Mouse (Mus musculus): ENCODE data around the gene Osbpl10. TPM values are rescaled to one million over a fixed set of nuclear protein-coding genes. Genes with fewer than 3 reads are reported as not detected.

The Osbpl10 gene
- polyA plus RNA-seq, 1 experiment: not detected

DNA sequence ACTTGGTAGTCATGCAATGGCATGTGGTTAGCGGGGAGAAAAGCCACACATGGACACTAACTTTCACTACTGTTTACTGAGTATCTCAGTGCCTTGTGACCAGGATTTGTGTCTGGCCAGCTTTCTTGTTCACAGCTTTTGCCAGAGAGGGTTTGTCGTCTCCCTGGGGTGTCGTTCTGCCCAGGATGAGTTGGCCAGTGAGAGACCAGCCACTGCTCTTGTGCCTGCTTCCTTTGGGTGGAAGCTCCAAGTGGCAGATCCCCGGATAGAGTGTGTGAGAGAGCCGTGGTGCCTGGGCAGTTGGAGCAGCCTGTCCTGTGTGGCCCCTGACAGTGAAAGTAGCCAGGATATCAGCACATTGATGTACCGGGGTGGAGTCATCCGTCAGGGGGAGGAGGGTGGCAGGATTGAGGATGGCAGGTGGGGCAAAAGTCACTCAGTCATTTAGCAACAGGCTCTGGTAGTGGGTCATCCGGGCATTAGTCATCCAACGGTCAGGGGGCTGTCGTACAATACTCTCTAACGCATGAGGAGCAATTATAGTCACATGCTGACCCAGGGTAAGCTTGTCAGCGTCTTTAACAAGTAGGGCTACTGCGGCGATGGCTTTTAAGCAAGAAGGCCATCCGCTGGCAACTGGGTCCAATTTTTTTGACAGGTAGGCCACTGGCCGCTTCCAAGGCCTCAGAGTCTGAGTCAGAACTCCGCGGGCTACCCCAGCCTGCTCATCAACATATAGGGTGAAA is 170.8 kb downstream of the Osbpl10 start:
- TF ChIP-seq GATA1 (IDR thresholded peaks at IDR 0.05; ENCODE audit: low read length): no peak
- TF ChIP-seq TAL1 (IDR thresholded peaks at IDR 0.05; ENCODE audit: low read length): no peak
- Histone ChIP-seq H3K4me3 (replicated peaks) (no peak overlapping the region), H3K9me3 (ENCODE audit: control insufficient read depth, low read length) (peaks cover 19% of the 10 kb centered on the region)

DNA sequence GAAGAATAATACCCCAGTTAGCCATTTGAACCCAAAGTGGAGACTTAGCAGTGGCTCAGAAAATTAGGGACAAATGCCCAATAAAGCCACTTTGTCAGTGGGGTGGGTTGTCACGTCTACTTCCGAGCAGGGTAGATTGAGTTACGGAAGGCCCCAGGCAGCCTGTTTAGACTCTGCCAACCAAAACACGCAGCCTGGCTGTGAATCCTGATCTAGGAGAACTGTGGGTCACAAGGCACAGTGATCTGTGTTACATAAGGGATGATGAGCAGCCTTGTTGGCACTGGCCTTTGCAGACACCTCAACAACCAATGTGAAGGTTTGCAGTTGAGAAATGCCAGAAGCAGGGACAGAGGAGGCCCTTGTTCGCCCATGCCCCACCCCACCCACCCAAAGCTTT is 183.2 kb downstream of the Osbpl10 start:
- no peaks in the 10 kb centered on the region for H3K9me3 ChIP-seq (ENCODE audit: control insufficient read depth, low read length)
- no peaks in the 10 kb centered on the region for H3K27me3 ChIP-seq (ENCODE audit: control insufficient read depth)
- H3K36me3 ChIP-seq (ENCODE audit: control insufficient read depth): no peaks in the 10 kb centered on the region
- no peak overlapping the region for H3K4me3 ChIP-seq (replicated peaks)
- no peak for TF ChIP-seq GATA1 (IDR thresholded peaks at IDR 0.05; ENCODE audit: low read length)
- no peak for TF ChIP-seq TAL1 (IDR thresholded peaks at IDR 0.05; ENCODE audit: low read length)
- H3K4me1 ChIP-seq (ENCODE audit: control insufficient read depth): peaks cover 36% of the 10 kb centered on the region

More for the DNA sequence above, 170.8 kb downstream of the Osbpl10 start:
- no peaks in the 10 kb centered on the region for H3K4me1 ChIP-seq (ENCODE audit: control insufficient read depth)
- H3K36me3 ChIP-seq (ENCODE audit: control insufficient read depth): no peaks in the 10 kb centered on the region
- H3K27me3 ChIP-seq (ENCODE audit: control insufficient read depth): no peaks in the 10 kb centered on the region

DNA sequence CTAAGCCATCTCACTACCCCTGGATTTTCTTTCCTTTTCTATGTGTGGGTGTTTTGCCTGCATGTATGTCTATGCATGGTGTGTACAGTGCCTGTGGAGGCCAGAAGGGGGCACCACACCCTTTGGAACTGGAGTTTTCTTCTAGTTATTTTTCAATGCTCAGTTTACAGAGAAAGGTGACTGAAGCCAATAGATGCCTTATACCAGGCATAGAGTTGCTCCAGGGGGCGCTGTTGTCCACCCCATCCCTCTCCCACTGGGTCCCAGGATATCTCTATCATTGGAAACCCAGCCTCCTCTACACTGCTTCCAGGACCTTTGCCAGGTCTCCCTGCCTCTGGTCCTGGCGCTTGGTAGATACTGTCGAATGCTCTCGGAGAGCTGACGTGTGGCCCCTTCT is 184.7 kb downstream of the Osbpl10 start:
- H3K36me3 ChIP-seq (ENCODE audit: control insufficient read depth): no peaks in the 10 kb centered on the region
- peaks cover 50% of the 10 kb centered on the region for H3K4me1 ChIP-seq (ENCODE audit: control insufficient read depth)
- no peak for TF ChIP-seq GATA1 (IDR thresholded peaks at IDR 0.05; ENCODE audit: low read length)
- TF ChIP-seq TAL1 (IDR thresholded peaks at IDR 0.05; ENCODE audit: low read length): no peak
- H3K9me3 ChIP-seq (ENCODE audit: control insufficient read depth, low read length): no peaks in the 10 kb centered on the region
- no peaks in the 10 kb centered on the region for H3K27me3 ChIP-seq (ENCODE audit: control insufficient read depth)
- H3K4me3 ChIP-seq (replicated peaks): no peak overlapping the region

DNA sequence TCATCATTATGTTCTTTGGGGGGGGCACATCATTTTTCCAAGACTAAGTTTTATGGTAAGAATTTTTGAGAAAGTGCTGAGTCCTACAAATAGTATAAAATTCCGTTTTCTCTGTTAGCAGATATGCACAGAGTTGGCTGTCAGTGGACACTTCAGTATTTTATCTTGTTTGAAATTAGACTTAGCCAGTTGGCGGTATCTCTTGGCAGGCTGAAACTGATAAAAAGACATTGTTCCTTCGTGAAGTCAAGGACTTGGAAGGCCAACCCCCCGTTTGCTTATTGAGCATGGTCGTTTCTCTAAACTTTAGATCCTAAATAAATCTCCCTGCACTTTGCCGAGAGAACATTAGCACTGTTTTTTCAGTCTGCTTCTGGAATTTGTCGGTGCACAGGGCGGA is 185.3 kb downstream of the Osbpl10 start:
- peaks cover 56% of the 10 kb centered on the region for H3K4me1 ChIP-seq (ENCODE audit: control insufficient read depth)
- no peak for TF ChIP-seq GATA1 (IDR thresholded peaks at IDR 0.05; ENCODE audit: low read length)
- no peak for TF ChIP-seq TAL1 (IDR thresholded peaks at IDR 0.05; ENCODE audit: low read length)

DNA sequence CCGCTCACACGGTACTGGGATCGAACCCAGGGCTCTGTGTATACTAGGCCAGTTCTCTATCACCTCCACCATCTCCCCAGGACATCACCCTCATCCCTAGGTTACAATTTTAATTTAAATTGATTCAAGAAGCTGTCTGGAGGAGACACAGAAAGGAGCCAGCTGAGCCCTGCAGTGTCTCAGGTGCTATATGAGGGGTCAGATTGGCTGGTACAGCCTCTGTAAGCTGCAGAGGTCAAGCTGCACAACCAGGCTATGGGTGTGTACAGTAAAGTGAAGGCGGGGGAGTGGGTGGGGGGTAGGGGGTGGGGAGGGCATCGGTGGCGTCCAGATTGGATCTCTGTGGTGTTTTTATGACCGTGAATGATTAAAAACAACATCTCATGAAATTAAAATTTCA is 186.0 kb downstream of the Osbpl10 start:
- TF ChIP-seq GATA1 (IDR thresholded peaks at IDR 0.05; ENCODE audit: low read length) (no peak), TAL1 (IDR thresholded peaks at IDR 0.05; ENCODE audit: low read length) (no peak)
- no peaks in the 10 kb centered on the region for H3K9me3 ChIP-seq (ENCODE audit: control insufficient read depth, low read length)

More for the DNA sequence above, 185.3 kb downstream of the Osbpl10 start:
- Histone ChIP-seq H3K4me3 (replicated peaks) (no peak overlapping the region), H3K36me3 (ENCODE audit: control insufficient read depth) (no peaks in the 10 kb centered on the region), H3K9me3 (ENCODE audit: control insufficient read depth, low read length) (no peaks in the 10 kb centered on the region), H3K27me3 (ENCODE audit: control insufficient read depth) (no peaks in the 10 kb centered on the region)

DNA sequence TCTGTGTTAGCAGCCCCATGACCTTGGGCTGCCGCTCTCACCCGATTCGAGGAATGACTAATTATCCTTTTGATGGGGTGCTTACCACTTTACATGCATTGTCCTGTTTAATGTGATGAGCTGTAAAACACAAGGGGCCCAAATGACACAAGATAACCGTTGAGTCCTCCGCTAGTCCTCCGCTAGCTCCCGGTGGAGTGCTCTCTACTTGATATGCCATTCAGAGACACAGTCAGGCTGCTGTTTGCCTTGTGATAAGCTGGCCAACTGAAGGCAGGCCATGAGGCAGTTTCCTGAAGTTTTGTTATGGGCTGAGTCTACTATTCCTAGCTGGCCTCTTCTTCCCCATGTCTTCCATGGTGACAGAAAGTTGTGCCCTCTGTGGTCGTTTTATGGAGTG is 187.6 kb downstream of the Osbpl10 start:
- Histone ChIP-seq H3K36me3 (ENCODE audit: control insufficient read depth) (no peaks in the 10 kb centered on the region), H3K4me3 (replicated peaks) (peak overlapping the region; percentile 13), H3K27me3 (ENCODE audit: control insufficient read depth) (no peaks in the 10 kb centered on the region), H3K4me1 (ENCODE audit: control insufficient read depth) (peaks cover 70% of the 10 kb centered on the region), H3K9me3 (ENCODE audit: control insufficient read depth, low read length) (no peaks in the 10 kb centered on the region)
- TF ChIP-seq GATA1 (IDR thresholded peaks at IDR 0.05; ENCODE audit: low read length) (no peak; the same call in 1 of the 2 replicates), TAL1 (IDR thresholded peaks at IDR 0.05; ENCODE audit: low read length) (peak; percentile 47; the same call in 2 of the 3 replicates)

More for the DNA sequence above, 186.0 kb downstream of the Osbpl10 start:
- Histone ChIP-seq H3K36me3 (ENCODE audit: control insufficient read depth) (no peaks in the 10 kb centered on the region), H3K4me1 (ENCODE audit: control insufficient read depth) (peaks cover 63% of the 10 kb centered on the region), H3K27me3 (ENCODE audit: control insufficient read depth) (no peaks in the 10 kb centered on the region), H3K4me3 (replicated peaks) (no peak overlapping the region)

DNA sequence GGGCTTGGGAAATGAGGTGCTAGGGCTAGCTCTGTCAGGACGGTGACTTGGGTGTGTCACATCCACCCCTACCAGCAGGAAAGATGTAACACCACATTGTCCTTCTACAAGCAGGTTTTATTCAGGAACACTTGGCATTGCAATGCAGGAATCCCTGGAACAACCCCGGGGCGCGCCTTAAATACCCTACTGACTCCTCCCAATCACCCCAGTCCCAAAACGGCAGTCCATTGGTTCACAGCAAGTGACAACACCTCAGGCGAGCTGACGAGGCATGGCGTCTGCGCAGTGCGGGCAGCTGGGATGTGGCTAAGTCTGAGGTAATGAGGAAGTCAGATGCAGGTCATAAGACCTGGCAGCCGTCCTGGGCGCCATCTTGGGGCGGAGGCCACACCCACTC is 191.2 kb downstream of the Osbpl10 start:
- TF ChIP-seq GATA1 (IDR thresholded peaks at IDR 0.05; ENCODE audit: low read length) (no peak), TAL1 (IDR thresholded peaks at IDR 0.05; ENCODE audit: low read length) (no peak)
- Histone ChIP-seq H3K4me3 (replicated peaks) (no peak overlapping the region), H3K4me1 (ENCODE audit: control insufficient read depth) (peaks cover 52% of the 10 kb centered on the region), H3K27me3 (ENCODE audit: control insufficient read depth) (no peaks in the 10 kb centered on the region), H3K9me3 (ENCODE audit: control insufficient read depth, low read length) (no peaks in the 10 kb centered on the region), H3K36me3 (ENCODE audit: control insufficient read depth) (no peaks in the 10 kb centered on the region)

DNA sequence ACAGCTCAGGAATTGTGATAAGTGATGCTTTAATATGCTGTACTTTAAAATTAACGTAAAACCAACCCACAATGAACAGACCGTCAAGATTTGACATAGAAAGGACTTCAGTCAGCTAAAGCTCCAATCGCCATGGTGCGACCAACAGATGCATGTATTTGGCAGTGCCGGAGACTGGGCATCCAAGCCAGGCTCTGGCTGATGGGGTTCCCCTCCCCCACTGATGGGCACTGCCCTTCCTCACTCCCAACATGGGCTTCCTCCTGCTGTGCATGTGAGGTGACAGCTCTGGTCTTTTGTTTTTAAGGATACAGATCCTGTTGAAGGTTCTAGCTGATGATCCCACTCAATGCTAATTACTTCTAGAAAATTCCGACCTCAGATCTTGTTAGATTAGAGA is 193.7 kb downstream of the Osbpl10 start:
- Histone ChIP-seq H3K9me3 (ENCODE audit: control insufficient read depth, low read length) (no peaks in the 10 kb centered on the region), H3K27me3 (ENCODE audit: control insufficient read depth) (no peaks in the 10 kb centered on the region), H3K4me3 (replicated peaks) (no peak overlapping the region), H3K4me1 (ENCODE audit: control insufficient read depth) (peaks cover 29% of the 10 kb centered on the region), H3K36me3 (ENCODE audit: control insufficient read depth) (no peaks in the 10 kb centered on the region)
- TF ChIP-seq TAL1 (IDR thresholded peaks at IDR 0.05; ENCODE audit: low read length) (no peak), GATA1 (IDR thresholded peaks at IDR 0.05; ENCODE audit: low read length) (no peak)

DNA sequence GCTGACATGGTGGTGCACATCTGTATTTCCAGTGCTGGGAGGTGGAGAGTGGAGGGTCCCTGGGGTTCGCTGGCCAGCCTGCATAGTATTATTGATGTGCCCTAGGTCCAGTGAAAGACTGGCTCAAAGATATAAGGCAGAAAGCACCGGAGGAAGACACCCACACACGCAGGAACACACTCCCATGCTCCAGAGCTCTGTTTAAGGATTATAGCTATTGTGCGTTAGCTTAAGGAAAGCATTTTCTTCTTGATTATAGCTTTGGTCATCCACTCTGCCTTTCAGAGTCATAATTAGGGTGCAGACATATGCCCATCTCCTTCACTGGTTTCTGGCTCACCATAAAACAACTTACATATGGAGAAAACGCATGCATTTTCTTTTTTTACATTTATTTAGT is 200.8 kb downstream of the Osbpl10 start:
- Histone ChIP-seq H3K4me3 (replicated peaks) (no peak overlapping the region), H3K36me3 (ENCODE audit: control insufficient read depth) (no peaks in the 10 kb centered on the region), H3K27me3 (ENCODE audit: control insufficient read depth) (no peaks in the 10 kb centered on the region), H3K4me1 (ENCODE audit: control insufficient read depth) (no peaks in the 10 kb centered on the region), H3K9me3 (ENCODE audit: control insufficient read depth, low read length) (no peaks in the 10 kb centered on the region)
- TF ChIP-seq TAL1 (IDR thresholded peaks at IDR 0.05; ENCODE audit: low read length): no peak
- no peak for TF ChIP-seq GATA1 (IDR thresholded peaks at IDR 0.05; ENCODE audit: low read length)

Measured in erythroblast, embryonic 14.5 days (primary cell).